Mouse (Mus musculus) spleen, postnatal 4 days (tissue): ENCODE data around the gene Mapk1.

ENCODE experiments used
- DNase-seq, 2 experiments: peaks; one replicate each; pipeline ENCODE4 v3.0.0; 2022; ENCODE audit warnings: low spot score in 2 of 2

Mapk1 gene

GRCm38 (mm10) chr16:17085636-17086035 lies 102.5 kb downstream of the Mapk1 start:
- DNase-seq, result no peak

GRCm38 (mm10) chr16:17086241-17086640 lies 103.1 kb downstream of the Mapk1 start:
- no peak for DNase-seq

- DNase-seq, result no peak
These were observed 103.5 kb downstream of the Mapk1 start for GRCm38 (mm10) chr16:17086669-17087193.

- no peak for DNase-seq
These were observed 105.2 kb downstream of the Mapk1 start for GRCm38 (mm10) chr16:17088346-17088745.

- DNase-seq, result no peak
These were observed 113.8 kb downstream of the Mapk1 start for GRCm38 (mm10) chr16:17096938-17097337.
